Mouse (Mus musculus) adrenal gland, postnatal 4 days (tissue): ENCODE measurements around the gene Slc4a5. TPM values are rescaled to one million over a fixed set of nuclear protein-coding genes. Genes with fewer than 3 reads are reported as not detected.

ENCODE experiments used
- DNase-seq, 2 experiments: peaks; one replicate each; pipeline ENCODE4 v3.0.0; 2021 to 2022; ENCODE audit warnings: low spot score in 2 of 2, mixed read lengths in 2 of 2
- long read RNA-seq, 2 experiments: library from polyadenylated mRNA; stranded (forward); transcript quantifications; one replicate each; pipeline ENCODE4 v2.0.0; 2021
- total RNA-seq, 2 experiments: library from RNA; stranded (reverse); gene quantifications; 2 replicates each; pipeline ENCODE4 v1.2.3; 2021

Slc4a5 gene
- total RNA-seq, result under 1 TPM; 0.40 to 0.42 TPM
- long read RNA-seq, experiment 1, result 0 reads
- long read RNA-seq, experiment 2, result 0 reads

- DNase-seq, result no peak
These were observed at the start of gene Slc4a5 for GRCm38 (mm10) chr6:83219814-83220213. Gene Slc4a5 (plus strand): TSS chr6:83219828.

GRCm38 (mm10) chr6:83169872-83170271, 49.8 kb upstream of the Slc4a5 start:
- no peak for DNase-seq

- no peak for DNase-seq
These were observed 48.6 kb upstream of the Slc4a5 start for GRCm38 (mm10) chr6:83171063-83171462.

- DNase-seq, result no peak
These were observed 47.2 kb upstream of the Slc4a5 start for GRCm38 (mm10) chr6:83172240-83172920.

- no peak for DNase-seq
These were observed 43.6 kb upstream of the Slc4a5 start for GRCm38 (mm10) chr6:83175996-83176395.

GRCm38 (mm10) chr6:83179390-83180117, 40.1 kb upstream of the Slc4a5 start:
- DNase-seq, result no peak

GRCm38 (mm10) chr6:83180605-83181004, 39.0 kb upstream of the Slc4a5 start:
- no peak for DNase-seq

GRCm38 (mm10) chr6:83184858-83185435, 34.7 kb upstream of the Slc4a5 start:
- no peak for DNase-seq

- no peak for DNase-seq
These were observed 33.5 kb upstream of the Slc4a5 start for GRCm38 (mm10) chr6:83185895-83186861.

- no peak for DNase-seq
These were observed 32.7 kb upstream of the Slc4a5 start for GRCm38 (mm10) chr6:83186946-83187345.

- DNase-seq, result no peak
These were observed 26.1 kb upstream of the Slc4a5 start for GRCm38 (mm10) chr6:83193571-83193970.

GRCm38 (mm10) chr6:83197345-83198004, 22.2 kb upstream of the Slc4a5 start:
- DNase-seq, result peak; percentile 51 to 60

GRCm38 (mm10) chr6:83203320-83203719, 16.3 kb upstream of the Slc4a5 start:
- no peak for DNase-seq

GRCm38 (mm10) chr6:83205851-83206250, 13.8 kb upstream of the Slc4a5 start:
- DNase-seq, result no peak

GRCm38 (mm10) chr6:83206321-83206720, 13.3 kb upstream of the Slc4a5 start:
- DNase-seq, result no peak

- DNase-seq, result no peak
These were observed 12.1 kb upstream of the Slc4a5 start for GRCm38 (mm10) chr6:83207361-83208049.

GRCm38 (mm10) chr6:83208050-83208400, 11.6 kb upstream of the Slc4a5 start:
- DNase-seq, result no peak

GRCm38 (mm10) chr6:83210495-83210894, 9.1 kb upstream of the Slc4a5 start:
- DNase-seq, result no peak

GRCm38 (mm10) chr6:83211526-83211925, 8.1 kb upstream of the Slc4a5 start:
- DNase-seq, result no peak
